Mouse (Mus musculus) cerebellum, postnatal 36 days (tissue): ENCODE measurements around the gene Rasgrp4.
A peak's percentile ranks its signal among the peaks of the same experiment; 100 is the strongest.
"Not testable (repeated sequence)": the region's sequence is repeated elsewhere in the genome, so short reads cannot be mapped to it uniquely, and the experiment has no call there.

ENCODE experiments used
- DNase-seq, 2 experiments: peaks; one replicate each; pipeline ENCODE4 v3.0.0; 2021 to 2022; ENCODE audit warnings: mixed read lengths in 2 of 2

Gene Rasgrp4

DNA sequence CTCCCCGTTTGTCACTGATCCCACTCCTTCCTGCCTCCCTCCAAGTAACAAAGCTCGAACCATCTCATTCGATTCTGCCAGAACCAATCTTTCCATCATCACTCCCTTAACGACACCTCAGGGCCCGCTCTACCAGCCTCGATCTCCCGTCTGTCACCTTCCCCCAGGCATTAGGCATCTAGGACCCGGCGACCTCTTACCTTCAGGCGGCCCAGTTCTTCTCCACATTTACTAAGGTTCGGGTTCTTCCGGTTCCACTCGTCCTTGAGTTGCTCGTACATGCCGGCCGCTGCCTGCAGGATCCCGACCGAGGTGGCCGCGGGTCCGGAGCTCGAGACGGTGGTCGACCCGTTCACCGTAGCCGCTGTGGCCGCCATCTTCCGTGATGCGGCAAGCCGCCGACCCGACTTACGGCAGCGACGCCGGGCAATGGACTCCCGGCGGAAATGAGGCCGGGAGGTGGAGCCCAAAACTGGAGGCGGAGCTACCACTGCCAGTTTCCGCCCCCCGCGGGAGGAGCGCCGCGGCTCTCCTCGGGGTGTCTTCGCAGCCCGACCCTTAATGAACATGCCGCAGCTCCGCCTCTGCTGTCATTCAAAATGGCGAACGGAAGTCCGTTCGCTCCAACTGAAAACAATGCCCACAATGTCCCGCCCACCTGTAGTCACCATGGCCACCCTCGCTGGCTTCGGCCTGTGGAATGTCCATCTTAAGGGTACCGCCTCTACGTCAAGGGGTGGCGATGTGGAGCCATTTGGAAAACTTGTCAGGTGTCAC is 45.6 kb downstream of the Rasgrp4 start, which contains the start of gene Psmd8:
Gene Psmd8, minus strand, starts transcription at position 625 of the 777 bp plus-strand sequence.
- DNase-seq: peak; percentile 93 to 97

DNA sequence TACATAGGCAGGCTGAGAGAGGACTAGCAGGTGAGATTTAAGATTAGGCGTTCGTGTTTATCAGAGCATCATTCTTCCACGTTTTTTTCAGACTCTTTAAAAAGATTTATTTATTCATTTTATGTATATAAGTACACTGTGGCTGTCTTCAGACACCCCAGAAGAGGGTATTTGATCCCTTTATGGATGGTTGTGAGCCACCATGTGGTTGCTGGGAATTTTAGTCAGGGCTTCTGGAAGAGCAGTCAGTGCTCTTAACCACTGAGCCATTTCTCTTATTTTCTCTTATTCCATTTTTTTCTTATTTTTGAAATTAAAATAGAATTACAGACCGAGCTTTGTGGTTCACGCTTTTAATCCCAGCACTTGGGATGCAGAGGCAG is 46.2 kb downstream of the Rasgrp4 start:
- no peak for DNase-seq

DNA sequence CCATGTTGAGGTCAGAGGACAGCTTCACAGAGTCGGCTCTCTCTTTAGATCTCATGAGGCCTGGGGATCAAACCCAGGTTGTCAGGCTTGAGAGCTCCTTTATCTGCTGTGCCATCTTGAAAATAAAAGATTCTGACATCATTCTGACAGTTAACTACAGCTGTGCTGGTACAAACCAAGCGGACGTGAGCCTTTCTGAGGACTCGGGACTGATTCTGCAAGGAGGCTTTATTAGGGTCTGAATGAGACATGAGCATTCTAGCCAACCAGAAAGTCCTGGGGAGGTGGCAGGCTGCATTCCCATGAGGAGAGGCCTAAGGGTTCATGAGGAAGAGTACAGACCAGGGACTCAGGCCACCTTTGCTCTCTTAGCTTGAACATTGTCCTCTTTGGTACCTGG is 46.7 kb downstream of the Rasgrp4 start:
- not testable (repeated sequence) for DNase-seq

DNA sequence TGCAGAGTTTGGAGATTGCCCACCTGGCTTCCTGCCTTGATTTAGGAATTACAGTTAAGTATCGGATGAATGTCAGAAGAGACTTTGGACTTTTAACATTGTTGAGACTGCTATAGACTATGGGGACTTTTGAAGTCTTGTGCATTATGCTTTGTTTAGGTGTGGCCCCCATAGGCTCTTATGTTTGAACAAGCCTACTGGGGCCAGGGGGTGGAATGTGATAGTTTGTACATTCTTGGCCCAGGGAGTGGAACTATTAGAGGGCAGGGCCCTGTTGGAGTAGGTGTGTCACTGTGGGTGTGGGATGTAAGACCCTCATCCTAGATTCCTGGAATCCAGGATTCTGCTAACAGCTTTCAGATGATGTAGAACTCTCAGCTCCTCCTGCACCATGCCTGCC is 59.6 kb downstream of the Rasgrp4 start:
- not testable (repeated sequence) for DNase-seq

DNA sequence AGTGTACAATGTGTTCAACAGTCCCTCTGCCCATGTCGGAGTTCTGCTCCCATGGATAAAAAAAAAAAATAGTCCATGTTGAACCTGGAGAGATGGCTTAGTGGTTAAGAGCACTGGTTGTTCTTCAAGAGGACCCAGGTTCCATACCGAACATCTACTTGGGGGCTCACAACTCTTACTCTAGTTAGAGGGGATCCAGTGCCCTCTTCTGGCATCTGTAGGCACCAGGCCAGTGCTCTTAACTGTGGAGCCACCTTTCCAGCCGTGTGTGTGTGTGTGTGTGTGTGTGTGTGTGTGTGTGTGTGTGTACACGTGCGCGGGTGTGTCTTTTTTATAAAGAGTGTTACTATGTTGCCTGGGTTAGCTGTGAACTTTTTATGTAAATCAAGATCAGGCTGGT is 67.9 kb downstream of the Rasgrp4 start:
- DNase-seq: no peak
